Mouse (Mus musculus): ENCODE measurements around the gene Nup160. TPM values are rescaled to one million over a fixed set of nuclear protein-coding genes. Genes with fewer than 3 reads are reported as not detected.

The Nup160 gene
- total RNA-seq (2022) = 10 to 100 TPM; 19.8 to 33.5 (median 23.4) TPM

GRCm38 (mm10) chr2:90677007-90677406, at the start of gene Nup160:
Gene Nup160, plus strand, starts transcription at chr2:90677215.
- DNase-seq = no peak

- peak; percentile 25 for DNase-seq
Measured at GRCm38 (mm10) chr2:90628261-90628660, 48.8 kb upstream of the Nup160 start.

GRCm38 (mm10) chr2:90629552-90629951, 47.5 kb upstream of the Nup160 start:
- DNase-seq = no peak

GRCm38 (mm10) chr2:90631938-90632733, 44.9 kb upstream of the Nup160 start:
- DNase-seq = no peak

- no peak for DNase-seq
Measured at GRCm38 (mm10) chr2:90634671-90635070, 42.3 kb upstream of the Nup160 start.

- no peak for DNase-seq
Measured at GRCm38 (mm10) chr2:90635085-90635723, 41.8 kb upstream of the Nup160 start.

GRCm38 (mm10) chr2:90636853-90637252, 40.2 kb upstream of the Nup160 start:
- no peak for DNase-seq

- DNase-seq = no peak
Measured at GRCm38 (mm10) chr2:90638986-90639746, 37.8 kb upstream of the Nup160 start.

GRCm38 (mm10) chr2:90639747-90640699, 37.0 kb upstream of the Nup160 start:
- peak; percentile 10 for DNase-seq

- peak; percentile 25 for DNase-seq
Measured at GRCm38 (mm10) chr2:90641007-90641709, 35.9 kb upstream of the Nup160 start.

- no peak for DNase-seq
Measured at GRCm38 (mm10) chr2:90641710-90642039, 35.3 kb upstream of the Nup160 start.

- DNase-seq = no peak
Measured at GRCm38 (mm10) chr2:90647084-90647483, 29.9 kb upstream of the Nup160 start.

- DNase-seq = no peak
Measured at GRCm38 (mm10) chr2:90649405-90649804, 27.6 kb upstream of the Nup160 start.

GRCm38 (mm10) chr2:90649965-90650364, 27.1 kb upstream of the Nup160 start:
- no peak for DNase-seq

- DNase-seq = no peak
Measured at GRCm38 (mm10) chr2:90652101-90652500, 24.9 kb upstream of the Nup160 start.

- DNase-seq = no peak
Measured at GRCm38 (mm10) chr2:90652993-90653392, 24.0 kb upstream of the Nup160 start.

- no peak for DNase-seq
Measured at GRCm38 (mm10) chr2:90655449-90655848, 21.6 kb upstream of the Nup160 start.

GRCm38 (mm10) chr2:90658613-90659012, 18.4 kb upstream of the Nup160 start:
- DNase-seq = no peak

GRCm38 (mm10) chr2:90659016-90659415, 18.0 kb upstream of the Nup160 start:
- no peak for DNase-seq

- DNase-seq = no peak
Measured at GRCm38 (mm10) chr2:90659639-90660038, 17.4 kb upstream of the Nup160 start.

GRCm38 (mm10) chr2:90660947-90661346, 16.1 kb upstream of the Nup160 start:
- DNase-seq = no peak

GRCm38 (mm10) chr2:90661426-90661825, 15.6 kb upstream of the Nup160 start:
- no peak for DNase-seq

Measured in adrenal gland, adult 8-10 months (tissue).